Mouse (Mus musculus) right cerebral cortex, postnatal 4 days (tissue): ENCODE measurements around the gene Dab1.
A peak's percentile ranks its signal among the peaks of the same experiment; 100 is the strongest.

Experiments used
- DNase-seq: peaks from one replicate; pipeline ENCODE4 v3.0.0-alpha.2; 2022

Dab1 gene

GRCm38 (mm10) chr4:104399106-104399730, 780.1 kb downstream of the Dab1 start:
- no peak for DNase-seq

- no peak for DNase-seq
Observed at GRCm38 (mm10) chr4:104404099-104404498, 784.9 kb downstream of the Dab1 start.

GRCm38 (mm10) chr4:104410922-104411321, 791.8 kb downstream of the Dab1 start:
- no peak for DNase-seq

GRCm38 (mm10) chr4:104415482-104415881, 796.3 kb downstream of the Dab1 start:
- DNase-seq: no peak

GRCm38 (mm10) chr4:104418354-104418753, 799.2 kb downstream of the Dab1 start:
- DNase-seq: no peak

GRCm38 (mm10) chr4:104420983-104421680, 802.0 kb downstream of the Dab1 start:
- no peak for DNase-seq

GRCm38 (mm10) chr4:104429127-104429526, 810.0 kb downstream of the Dab1 start:
- no peak for DNase-seq

- DNase-seq: no peak
Observed at GRCm38 (mm10) chr4:104431231-104431855, 812.2 kb downstream of the Dab1 start.

- DNase-seq: no peak
Observed at GRCm38 (mm10) chr4:104432150-104432549, 813.0 kb downstream of the Dab1 start.

GRCm38 (mm10) chr4:104435736-104436135, 816.6 kb downstream of the Dab1 start:
- no peak for DNase-seq

- no peak for DNase-seq
Observed at GRCm38 (mm10) chr4:104436411-104436810, 817.3 kb downstream of the Dab1 start.

GRCm38 (mm10) chr4:104438730-104439129, 819.6 kb downstream of the Dab1 start:
- DNase-seq: no peak

- no peak for DNase-seq
Observed at GRCm38 (mm10) chr4:104439641-104440040, 820.5 kb downstream of the Dab1 start.

GRCm38 (mm10) chr4:104442925-104443747, 824.0 kb downstream of the Dab1 start:
- DNase-seq: no peak

- DNase-seq: no peak
Observed at GRCm38 (mm10) chr4:104443775-104444174, 824.6 kb downstream of the Dab1 start.

GRCm38 (mm10) chr4:104444985-104445384, 825.8 kb downstream of the Dab1 start:
- DNase-seq: no peak

- DNase-seq: no peak
Observed at GRCm38 (mm10) chr4:104448199-104448598, 829.0 kb downstream of the Dab1 start.

- no peak for DNase-seq
Observed at GRCm38 (mm10) chr4:104450645-104451044, 831.5 kb downstream of the Dab1 start.

- DNase-seq: peak; percentile 46
Observed at GRCm38 (mm10) chr4:104452587-104452986, 833.4 kb downstream of the Dab1 start.

GRCm38 (mm10) chr4:104455151-104455550, 836.0 kb downstream of the Dab1 start:
- no peak for DNase-seq

- DNase-seq: no peak
Observed at GRCm38 (mm10) chr4:104455760-104456159, 836.6 kb downstream of the Dab1 start.

GRCm38 (mm10) chr4:104456173-104456873, 837.2 kb downstream of the Dab1 start:
- DNase-seq: no peak

- DNase-seq: no peak
Observed at GRCm38 (mm10) chr4:104458726-104459125, 839.6 kb downstream of the Dab1 start.
